Mouse (Mus musculus): ENCODE measurements at regions not wholly inside any gene's neighbourhood (a gene's known extent, or its start where the extent isn't known, plus 50 kb on each side); places are given as distances from the start of the nearest gene placed in this dataset.

- no peak overlapping the region for H3K27ac ChIP-seq (replicated peaks)
- 68% methylated on average over 5 of the region's 5 CpGs for WGBS
- no peak for DNase-seq (ENCODE audit: low spot score)
Measured at GRCm38 (mm10) chr1:61099341-61099740, 121.6 kb downstream of the Icos start.

GRCm38 (mm10) chr1:61101679-61102078 is 124.0 kb downstream of the Icos start:
- no peak overlapping the region for H3K27ac ChIP-seq (replicated peaks)
- H3K4me3 ChIP-seq, result no peak overlapping the region
- WGBS, result 75% methylated on average over 4 of the region's 4 CpGs
- H3K4me1 ChIP-seq, result peaks cover 5% of the 10 kb centered on the region
- no peaks in the 10 kb centered on the region for H3K9me3 ChIP-seq
- no peaks in the 10 kb centered on the region for H3K36me3 ChIP-seq (replicated peaks)
- DNase-seq (ENCODE audit: low spot score), result peak; percentile 21
- H3K27me3 ChIP-seq (replicated peaks; ENCODE audit: low read depth, poor library complexity, severe bottlenecking), result no peaks in the 10 kb centered on the region

More at GRCm38 (mm10) chr1:61099341-61099740, 121.6 kb downstream of the Icos start:
- Histone ChIP-seq H3K27me3 (replicated peaks; ENCODE audit: low read depth, poor library complexity, severe bottlenecking) (no peaks in the 10 kb centered on the region), H3K4me1 (peaks cover 12% of the 10 kb centered on the region), H3K9me3 (no peaks in the 10 kb centered on the region), H3K36me3 (replicated peaks) (no peaks in the 10 kb centered on the region), H3K4me3 (no peak overlapping the region)

GRCm38 (mm10) chr1:61102346-61102745 is 124.6 kb downstream of the Icos start:
- H3K36me3 ChIP-seq (replicated peaks), result no peaks in the 10 kb centered on the region
- 78% methylated on average over 5 of the region's 5 CpGs for WGBS
- peaks cover 5% of the 10 kb centered on the region for H3K4me1 ChIP-seq
- H3K27me3 ChIP-seq (replicated peaks; ENCODE audit: low read depth, poor library complexity, severe bottlenecking), result no peaks in the 10 kb centered on the region
- no peak overlapping the region for H3K4me3 ChIP-seq
- H3K9me3 ChIP-seq, result no peaks in the 10 kb centered on the region
- no peak overlapping the region for H3K27ac ChIP-seq (replicated peaks)
- DNase-seq (ENCODE audit: low spot score), result no peak

GRCm38 (mm10) chr1:61103581-61103980 is 125.9 kb downstream of the Icos start:
- no peaks in the 10 kb centered on the region for H3K27me3 ChIP-seq (replicated peaks; ENCODE audit: low read depth, poor library complexity, severe bottlenecking)
- no peak overlapping the region for H3K27ac ChIP-seq (replicated peaks)
- 80% methylated on average over 12 of the region's 12 CpGs for WGBS
- H3K9me3 ChIP-seq, result no peaks in the 10 kb centered on the region
- no peaks in the 10 kb centered on the region for H3K36me3 ChIP-seq (replicated peaks)
- DNase-seq (ENCODE audit: low spot score), result no peak
- peaks cover 5% of the 10 kb centered on the region for H3K4me1 ChIP-seq
- H3K4me3 ChIP-seq, result no peak overlapping the region

GRCm38 (mm10) chr1:61111731-61112309 is 134.1 kb downstream of the Icos start:
- H3K9me3 ChIP-seq, result no peaks in the 10 kb centered on the region
- H3K36me3 ChIP-seq (replicated peaks), result no peaks in the 10 kb centered on the region
- H3K27me3 ChIP-seq (replicated peaks; ENCODE audit: low read depth, poor library complexity, severe bottlenecking), result no peaks in the 10 kb centered on the region
- 89% methylated on average over 13 of the region's 13 CpGs for WGBS
- no peak overlapping the region for H3K4me3 ChIP-seq
- no peak for DNase-seq (ENCODE audit: low spot score)
- H3K4me1 ChIP-seq, result 0 out of 2 replicates have a peak, but pooled peaks cover 8% of the 10 kb centered on the region
- no peak overlapping the region for H3K27ac ChIP-seq (replicated peaks)

GRCm38 (mm10) chr1:61117535-61117934 is 139.8 kb downstream of the Icos start:
- WGBS, result 55% methylated on average over 10 of the region's 10 CpGs
- no peak overlapping the region for H3K27ac ChIP-seq (replicated peaks)
- no peaks in the 10 kb centered on the region for H3K27me3 ChIP-seq (replicated peaks; ENCODE audit: low read depth, poor library complexity, severe bottlenecking)
- DNase-seq (ENCODE audit: low spot score), result peak; percentile 18
- H3K4me1 ChIP-seq, result peaks cover 11% of the 10 kb centered on the region; the same call in 1 of the 2 replicates
- no peak overlapping the region for H3K4me3 ChIP-seq
- H3K9me3 ChIP-seq, result no peaks in the 10 kb centered on the region
- H3K36me3 ChIP-seq (replicated peaks), result no peaks in the 10 kb centered on the region

GRCm38 (mm10) chr1:61118071-61118470 is 140.3 kb downstream of the Icos start:
- 89% methylated on average over 4 of the region's 4 CpGs for WGBS
- DNase-seq (ENCODE audit: low spot score), result no peak
- Histone ChIP-seq H3K27me3 (replicated peaks; ENCODE audit: low read depth, poor library complexity, severe bottlenecking) (no peaks in the 10 kb centered on the region), H3K9me3 (no peaks in the 10 kb centered on the region), H3K4me3 (no peak overlapping the region), H3K36me3 (replicated peaks) (no peaks in the 10 kb centered on the region), H3K4me1 (peaks cover 11% of the 10 kb centered on the region; the same call in 1 of the 2 replicates), H3K27ac (replicated peaks) (no peak overlapping the region)

GRCm38 (mm10) chr1:61121480-61121879 is 143.8 kb downstream of the Icos start:
- DNase-seq (ENCODE audit: low spot score), result no peak
- Histone ChIP-seq H3K4me3 (no peak overlapping the region), H3K9me3 (no peaks in the 10 kb centered on the region), H3K4me1 (peaks cover 3% of the 10 kb centered on the region; the same call in 1 of the 2 replicates), H3K36me3 (replicated peaks) (no peaks in the 10 kb centered on the region), H3K27ac (replicated peaks) (no peak overlapping the region), H3K27me3 (replicated peaks; ENCODE audit: low read depth, poor library complexity, severe bottlenecking) (no peaks in the 10 kb centered on the region)
- WGBS, result 79% methylated on average over 4 of the region's 4 CpGs

GRCm38 (mm10) chr1:61125127-61125526 is 147.4 kb downstream of the Icos start:
- Histone ChIP-seq H3K4me1 (no peaks in the 10 kb centered on the region), H3K9me3 (no peaks in the 10 kb centered on the region), H3K36me3 (replicated peaks) (no peaks in the 10 kb centered on the region), H3K4me3 (no peak overlapping the region), H3K27ac (replicated peaks) (no peak overlapping the region), H3K27me3 (replicated peaks; ENCODE audit: low read depth, poor library complexity, severe bottlenecking) (no peaks in the 10 kb centered on the region)
- 89% methylated on average over 2 of the region's 2 CpGs for WGBS
- no peak for DNase-seq (ENCODE audit: low spot score)

GRCm38 (mm10) chr1:61135597-61136545 is 158.1 kb downstream of the Icos start:
- no peaks in the 10 kb centered on the region for H3K36me3 ChIP-seq (replicated peaks)
- H3K27ac ChIP-seq (replicated peaks), result no peak overlapping the region
- H3K4me3 ChIP-seq, result no peak overlapping the region
- WGBS, result 82% methylated on average over 9 of the region's 9 CpGs
- no peaks in the 10 kb centered on the region for H3K27me3 ChIP-seq (replicated peaks; ENCODE audit: low read depth, poor library complexity, severe bottlenecking)
- peaks cover 34% of the 10 kb centered on the region for H3K4me1 ChIP-seq
- DNase-seq (ENCODE audit: low spot score), result no peak
- H3K9me3 ChIP-seq, result no peaks in the 10 kb centered on the region

- no peaks in the 10 kb centered on the region for H3K36me3 ChIP-seq (replicated peaks)
- H3K27me3 ChIP-seq (replicated peaks; ENCODE audit: low read depth, poor library complexity, severe bottlenecking), result no peaks in the 10 kb centered on the region
- DNase-seq (ENCODE audit: low spot score), result no peak
- WGBS, result 59% methylated on average over 5 of the region's 5 CpGs
- H3K4me1 ChIP-seq, result peaks cover 49% of the 10 kb centered on the region
- H3K27ac ChIP-seq (replicated peaks), result no peak overlapping the region; the same call in 1 of the 2 replicates
- no peaks in the 10 kb centered on the region for H3K9me3 ChIP-seq
- H3K4me3 ChIP-seq, result no peak overlapping the region
Measured at GRCm38 (mm10) chr1:61137210-61137885, 159.6 kb downstream of the Icos start.

GRCm38 (mm10) chr1:61137954-61138353 is 160.2 kb downstream of the Icos start:
- 70% methylated on average over 11 of the region's 11 CpGs for WGBS
- Histone ChIP-seq H3K27ac (replicated peaks) (no peak overlapping the region; the same call in 1 of the 2 replicates), H3K4me3 (no peak overlapping the region), H3K36me3 (replicated peaks) (no peaks in the 10 kb centered on the region), H3K4me1 (peaks cover 55% of the 10 kb centered on the region), H3K9me3 (no peaks in the 10 kb centered on the region), H3K27me3 (replicated peaks; ENCODE audit: low read depth, poor library complexity, severe bottlenecking) (no peaks in the 10 kb centered on the region)
- DNase-seq (ENCODE audit: low spot score), result no peak

Data from embryonic facial prominence, embryonic 10.5 days (tissue).